8 mouse cellular contexts compared by ENCODE assay signal in the genomic region with DNA sequence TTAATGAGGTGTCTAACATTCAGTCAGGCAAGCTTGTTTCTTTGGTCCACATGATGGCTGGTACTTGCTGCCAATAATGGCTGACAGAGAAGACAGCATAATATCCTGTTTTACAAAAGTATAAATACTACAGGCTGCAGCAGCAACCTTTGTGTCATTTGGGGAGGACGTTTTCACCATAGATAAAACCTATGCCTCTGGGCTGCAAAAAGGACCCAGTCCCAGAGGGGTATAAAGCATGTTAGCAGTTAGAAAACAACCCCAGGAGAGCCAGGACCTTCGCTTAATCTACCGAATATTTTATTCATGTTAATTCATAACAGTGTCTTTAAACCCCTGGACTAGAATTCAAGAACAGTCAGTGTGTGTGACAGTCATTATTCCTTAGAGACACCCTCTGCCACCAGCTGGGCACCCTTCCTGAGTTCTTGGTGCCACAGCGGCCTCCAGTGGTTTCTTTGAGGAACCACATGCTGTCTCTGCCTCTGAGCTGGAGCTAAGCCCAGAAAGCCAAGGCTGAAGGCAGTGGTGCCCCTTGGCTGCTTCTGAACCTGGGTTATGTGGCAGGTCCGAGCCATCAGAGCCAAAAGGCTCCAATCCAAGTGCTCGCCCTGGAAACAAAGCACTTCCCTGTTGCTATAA. TPM values are rescaled to one million over a fixed set of nuclear protein-coding genes. Genes with fewer than 3 reads are reported as not detected.
DNase-seq lines count a peak whose midpoint lies in the region; ATAC-seq and TF ChIP-seq lines count a peak whose summit lies in the region.

No protein-coding gene starts in this region.

- intact Hi-C loops in left cerebral cortex, postnatal 25 days (cut with DNase I) = loop anchor here (2.0 kb wide), 2 partner anchors 1380 to 1492 kb away; no protein-coding TSS in a partner anchor

- H3K27ac ChIP-seq in midbrain, postnatal 0 days (ENCODE audit: low read depth, low read length) = no peak overlapping the region

- WGBS in midbrain, postnatal 0 days = 15% methylated on average over 6 of the region's 6 CpGs

- no peak overlapping the region for H3K4me3 ChIP-seq in midbrain, postnatal 0 days (ENCODE audit: low read depth, low read length)

- DNase-seq in urinary bladder, postnatal 14 days (ENCODE audit: low spot score) = peak; percentile 20
- no peak for DNase-seq in urinary bladder, postnatal 10 days (ENCODE audit: low spot score)
- DNase-seq in cerebellum, adult 9-10 months = peak; percentile 80
- DNase-seq in frontal cortex, postnatal 10 days (ENCODE audit: low spot score in 2 of 2) = peak; percentile 27 to 65
- peak; percentile 34 for DNase-seq in induced T-regulatory cell, adult 2 months (ENCODE audit: low read depth)
- peak; percentile 53 to 63 for DNase-seq in left cerebral cortex, postnatal 25 days (ENCODE audit: low spot score in 2 of 2)
- peak; percentile 78 for DNase-seq in midbrain, postnatal 0 days (ENCODE audit: low spot score)
- peak; percentile 65 for DNase-seq in testis, postnatal 10 days (ENCODE audit: low spot score)

- H3K9ac ChIP-seq in midbrain, postnatal 0 days (replicated peaks; ENCODE audit: low read length, poor library complexity, severe bottlenecking) = no peak overlapping the region

- H3K27me3 ChIP-seq in midbrain, postnatal 0 days (ENCODE audit: insufficient read depth, low read length) = no peaks in the 10 kb centered on the region

- H3K4me2 ChIP-seq in midbrain, postnatal 0 days (ENCODE audit: low read depth, low read length, poor library complexity, severe bottlenecking) = no peak overlapping the region

- no peaks in the 10 kb centered on the region for H3K9me3 ChIP-seq in midbrain, postnatal 0 days (ENCODE audit: low read length)

- peak; percentile 78 for ATAC-seq in midbrain, postnatal 0 days (ENCODE audit: low FRiP score)

- H3K36me3 ChIP-seq in midbrain, postnatal 0 days (ENCODE audit: insufficient read depth, low read length) = no peaks in the 10 kb centered on the region

- H3K4me1 ChIP-seq in midbrain, postnatal 0 days (ENCODE audit: insufficient read depth, low read length) = no peaks in the 10 kb centered on the region

- peak; percentile 85 for TF ChIP-seq CTCF in midbrain, postnatal 0 days (IDR thresholded peaks at IDR 0.05)

RNA-seq across cellular contexts. Expression of a gene that starts 34.6 kb away (rescaled TPM):
- 100 to 1,000 TPM; 350 to 363 TPM for total RNA-seq in left cerebral cortex, postnatal 25 days (2021)
- 153 and 189 TPM in 2 replicates for total RNA-seq in midbrain, postnatal 0 days (2014; rRNA removed)
- 20.8 and 25.1 TPM in 2 replicates for polyA plus RNA-seq in midbrain, postnatal 0 days (2015; fragmentation: Nextera tagmentation; extraction: Ambion mirVana)

RNA-seq across cellular contexts. Expression of a gene that starts 55.4 kb away (rescaled TPM):
- total RNA-seq in left cerebral cortex, postnatal 25 days (2021) = 10 to 100 TPM; 11.4 to 12.4 TPM
- 20.2 and 22.2 TPM in 2 replicates for total RNA-seq in midbrain, postnatal 0 days (2014; rRNA removed)
- polyA plus RNA-seq in midbrain, postnatal 0 days (2015; fragmentation: Nextera tagmentation; extraction: Ambion mirVana) = 42.3 and 44.6 TPM in 2 replicates
